Mouse (Mus musculus) retina, embryonic 14.5 days (tissue): ENCODE measurements at regions not wholly inside any gene's neighbourhood (a gene's known extent, or its start where the extent isn't known, plus 50 kb on each side); places are given as distances from the start of the nearest gene placed in this dataset.

Experiments
- DNase-seq: peaks from one replicate; pipeline ENCODE4 v3.0.0-alpha.2; 2015; ENCODE audit warnings: low spot score

DNA sequence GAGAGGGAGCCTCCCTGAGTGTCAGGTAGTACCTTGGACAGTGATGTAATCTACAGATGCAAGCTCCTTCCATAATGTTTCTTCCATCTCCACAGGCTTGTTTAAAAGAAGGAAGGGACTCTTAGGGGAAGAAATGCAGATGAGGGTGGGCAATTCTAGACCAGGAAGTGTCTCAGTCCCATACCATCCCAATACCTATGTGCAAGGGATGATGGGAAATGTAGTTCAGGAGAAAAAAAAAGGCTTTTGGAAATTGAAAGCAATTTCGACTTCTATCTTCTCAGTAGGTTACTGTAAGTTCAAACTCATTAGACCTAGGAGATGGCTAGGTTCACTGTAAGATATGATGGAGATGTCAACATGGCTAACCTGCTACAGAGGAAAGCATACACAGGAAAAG, 68.3 kb downstream of the Cd83 start:
- no peak for DNase-seq

DNA sequence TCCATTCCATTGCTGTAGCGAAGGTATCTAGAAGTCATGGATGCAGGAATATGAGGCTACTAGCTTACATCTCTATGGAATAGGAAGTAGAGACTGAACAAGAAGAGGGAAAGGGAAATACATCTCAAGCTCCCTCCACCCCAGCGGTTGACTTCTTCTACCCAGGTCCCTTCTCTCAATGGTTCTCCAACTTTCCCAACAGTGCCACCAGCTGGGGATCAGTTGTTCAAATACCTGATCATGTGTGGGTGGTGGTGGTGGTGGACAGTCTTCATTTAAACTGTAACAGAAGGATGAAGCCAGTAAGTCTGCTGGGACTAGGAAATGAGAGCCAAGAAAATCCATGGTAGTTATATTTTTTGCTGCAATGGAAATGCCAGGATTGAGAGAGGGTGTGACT, 70.4 kb downstream of the Cd83 start:
- no peak for DNase-seq

DNA sequence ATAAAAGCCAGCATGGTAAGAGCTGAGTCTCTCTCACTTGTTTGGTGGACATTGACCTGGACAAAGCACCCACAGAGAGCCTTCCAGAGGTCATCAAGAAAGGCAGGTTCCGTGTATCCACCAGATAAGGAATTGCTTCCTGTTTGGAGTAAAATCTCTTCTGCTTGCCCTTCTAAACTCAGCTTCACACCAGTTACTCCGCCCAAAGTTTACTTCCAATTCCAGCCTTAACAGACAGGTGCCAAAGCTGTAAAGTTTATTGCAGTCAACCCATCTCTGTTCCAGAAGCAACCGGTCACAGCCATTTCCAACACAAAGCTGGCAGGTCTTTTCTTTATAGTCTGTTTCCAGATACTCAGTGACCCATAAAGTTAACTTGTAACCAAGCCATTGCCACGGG, 76.4 kb downstream of the Cd83 start:
- DNase-seq: no peak

DNA sequence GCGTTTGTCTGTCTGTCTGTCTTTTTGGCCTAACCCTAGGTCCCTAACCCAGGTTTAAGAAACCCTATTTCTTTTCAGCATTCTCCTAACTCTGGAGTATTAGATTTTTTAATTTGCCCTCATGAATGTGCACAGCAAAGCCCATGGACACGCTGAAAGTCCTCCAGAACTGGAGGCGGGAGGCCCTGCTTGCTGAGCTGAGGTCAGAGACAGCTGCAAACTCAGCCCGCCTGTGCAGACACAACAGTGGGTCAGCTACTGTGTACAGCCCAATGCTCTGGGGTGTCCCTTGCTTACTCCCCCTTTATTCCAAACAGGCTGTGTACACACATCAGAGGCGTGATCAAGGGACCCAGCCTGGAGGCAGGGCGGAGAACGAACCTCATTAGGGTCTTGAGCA, 76.8 kb downstream of the Cd83 start:
- DNase-seq: no peak

DNA sequence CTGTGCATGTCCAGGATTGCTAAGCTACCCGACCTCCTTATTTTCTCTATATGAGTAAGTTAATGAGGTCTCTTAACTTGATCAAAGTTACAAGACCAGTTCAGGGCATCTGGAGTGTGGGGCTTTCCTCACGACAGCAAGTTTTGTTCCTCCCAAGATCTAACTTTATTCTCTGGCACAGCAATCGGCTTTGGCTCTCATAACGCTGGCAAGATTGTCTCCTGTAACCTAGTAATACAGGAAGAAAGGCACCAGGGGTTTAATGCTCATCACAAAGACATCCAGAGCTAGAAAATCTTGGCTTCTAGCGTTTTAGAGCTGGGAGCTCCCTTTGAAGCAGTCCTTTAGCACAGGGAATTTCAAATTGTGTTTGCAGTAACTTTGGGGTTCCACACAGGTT, 77.5 kb downstream of the Cd83 start:
- no peak for DNase-seq

DNA sequence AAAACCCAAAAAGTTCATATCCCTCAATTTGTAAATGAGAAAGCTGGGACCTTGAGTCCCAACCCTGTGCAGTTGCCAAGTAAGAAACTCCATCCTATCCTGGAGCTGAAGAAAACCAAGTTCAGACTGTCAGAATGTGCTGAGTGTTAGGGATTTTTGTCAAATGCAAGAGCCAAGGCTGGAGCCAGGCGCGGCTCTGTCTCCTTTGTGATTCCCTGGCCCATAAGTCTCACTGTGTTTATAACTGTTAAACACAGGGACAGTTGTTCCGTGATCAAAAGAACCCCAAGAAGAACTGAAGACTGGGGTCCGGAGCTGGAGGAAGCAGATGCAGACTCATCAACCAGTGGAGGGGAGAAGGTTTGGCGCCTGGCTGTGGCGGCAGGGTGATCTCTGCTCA, 78.0 kb downstream of the Cd83 start:
- DNase-seq: no peak

DNA sequence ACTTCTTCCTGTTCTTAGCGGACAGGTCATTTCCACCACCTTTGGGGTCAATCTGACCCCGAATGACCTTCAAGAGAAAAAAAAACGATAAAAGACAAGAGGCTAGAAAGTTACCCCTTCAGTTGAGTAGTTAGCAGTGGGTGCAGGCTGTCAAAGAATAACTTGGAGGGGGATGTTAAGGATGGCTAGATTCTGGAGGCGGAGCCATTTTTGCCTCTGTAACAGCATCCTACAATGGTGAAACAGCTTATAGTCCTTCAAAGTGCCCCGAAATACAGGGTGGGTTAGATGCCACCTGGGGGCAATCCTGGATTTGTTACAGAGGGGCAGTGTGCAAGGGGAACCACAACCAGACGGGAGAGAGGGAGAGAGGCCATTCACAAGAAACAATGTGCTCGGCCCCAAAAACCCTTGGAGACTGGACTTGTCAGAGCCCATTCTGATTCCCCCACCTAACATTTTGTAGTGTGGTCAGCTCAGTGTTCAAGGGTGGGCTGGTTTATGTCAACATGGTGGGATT, 79.1 kb downstream of the Cd83 start:
- DNase-seq: no peak

DNA sequence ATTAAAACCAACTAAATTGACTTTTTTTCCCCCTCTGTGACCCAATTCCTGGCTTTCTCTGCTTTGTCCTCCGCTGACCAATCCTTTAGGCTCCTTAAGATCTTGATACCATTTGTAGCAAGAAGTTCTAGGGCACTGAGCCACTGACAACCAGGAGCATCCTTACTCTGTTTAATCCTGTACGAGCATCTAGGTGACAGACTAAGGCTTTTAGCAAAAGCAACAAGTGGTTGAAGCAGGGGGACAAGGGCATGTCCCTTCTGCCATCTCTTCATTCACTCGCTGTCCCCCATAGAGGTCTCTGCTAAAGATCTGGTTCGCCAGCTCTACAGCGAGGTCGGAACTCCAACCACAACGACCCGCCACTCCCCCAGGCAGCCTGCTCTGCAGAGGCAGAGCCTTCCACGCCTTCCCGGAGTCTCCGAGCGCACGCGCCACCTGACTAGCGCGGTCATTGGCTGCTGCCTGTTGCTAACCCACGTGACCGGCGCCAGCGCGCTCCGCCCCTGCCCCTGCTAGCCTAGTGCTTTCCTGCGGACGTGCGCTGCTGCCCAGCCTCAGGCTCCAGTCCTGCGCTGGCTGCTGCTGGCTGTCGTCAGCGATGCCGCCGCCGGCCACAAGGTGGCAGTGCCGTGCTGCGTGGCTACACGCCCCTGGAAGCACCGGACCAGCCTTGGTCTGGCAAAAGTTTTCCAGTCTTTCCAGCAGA, 79.7 kb downstream of the Cd83 start:
- DNase-seq: peak; percentile 99

DNA sequence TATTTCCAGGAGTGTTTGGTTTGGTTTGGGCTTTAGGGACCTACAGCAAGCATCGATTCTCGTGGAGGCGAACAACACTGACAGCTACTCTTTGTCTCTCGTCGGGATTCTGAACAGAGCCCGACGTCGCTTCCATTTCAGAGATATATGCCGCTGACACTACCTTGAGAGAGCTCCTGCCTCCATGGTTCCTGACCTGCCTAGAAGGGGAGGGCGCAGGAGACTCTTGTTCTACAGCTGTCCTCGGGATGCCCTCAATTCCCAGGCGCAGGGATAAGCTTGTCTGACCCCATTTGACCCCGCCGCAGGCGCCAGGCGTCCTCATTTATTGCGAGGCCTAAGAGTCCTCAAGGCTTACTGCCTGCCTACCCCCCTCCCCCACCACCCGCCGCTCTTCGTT, 80.5 kb downstream of the Cd83 start:
- DNase-seq: peak; percentile 78

DNA sequence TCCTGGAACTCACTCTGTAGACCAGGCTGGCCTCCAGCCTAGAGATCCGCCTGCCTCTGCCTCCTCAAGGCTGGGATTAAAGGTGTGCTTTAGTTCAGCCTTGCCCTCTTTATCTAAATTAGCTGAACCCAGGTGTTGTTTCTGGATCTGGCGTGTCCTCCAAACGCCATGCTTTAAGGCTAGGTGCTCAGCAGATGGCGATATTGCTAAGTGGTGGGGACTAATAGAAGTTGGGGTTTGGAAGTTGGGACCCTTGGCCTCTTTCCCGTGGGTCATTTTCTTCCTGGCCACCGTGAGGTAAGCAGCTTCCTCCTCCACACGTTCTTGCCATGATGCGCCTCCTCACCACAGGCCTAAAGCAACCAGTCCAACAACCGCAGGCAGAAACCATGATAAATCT, 91.3 kb downstream of the Cd83 start:
- DNase-seq: no peak

DNA sequence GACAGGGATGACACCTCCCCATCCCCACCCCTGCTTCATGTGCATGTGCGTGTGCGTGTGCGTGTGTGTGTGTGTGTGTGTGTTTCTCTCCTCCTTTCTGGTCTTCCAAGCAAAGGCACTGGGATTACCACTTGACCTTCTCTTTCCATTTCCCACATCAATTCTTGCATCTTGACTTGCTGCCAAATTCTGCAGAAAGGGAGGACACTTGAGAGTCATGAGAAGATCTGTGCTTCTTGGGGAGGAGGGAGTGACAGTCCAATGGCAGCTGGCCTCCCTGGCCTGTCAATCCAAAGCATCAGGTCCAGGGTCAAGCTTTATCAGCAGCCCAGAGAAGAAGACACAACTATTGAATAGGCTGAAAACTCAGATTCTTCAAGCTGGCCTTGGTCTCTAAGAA, 102.7 kb downstream of the Cd83 start:
- DNase-seq: no peak

DNA sequence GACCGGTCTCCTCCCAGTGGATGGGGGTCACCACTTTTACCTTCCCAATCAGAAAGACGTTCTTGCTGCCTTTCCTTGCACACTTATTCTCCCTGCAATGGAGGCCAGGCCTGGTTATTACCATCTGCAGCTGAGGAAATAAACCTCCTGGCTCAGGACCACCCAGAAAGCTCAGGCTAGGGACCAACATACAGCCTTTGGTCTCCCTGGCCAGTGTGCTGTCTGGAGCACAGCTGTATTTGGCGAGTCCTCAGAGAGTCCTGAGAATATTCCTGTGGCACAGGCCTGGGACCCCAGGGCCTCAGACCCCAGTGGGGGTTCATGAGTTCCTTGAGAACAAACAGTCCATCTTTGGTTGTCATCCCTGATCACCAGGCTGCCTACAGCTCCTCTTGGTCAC, 107.4 kb downstream of the Cd83 start:
- DNase-seq: no peak

DNA sequence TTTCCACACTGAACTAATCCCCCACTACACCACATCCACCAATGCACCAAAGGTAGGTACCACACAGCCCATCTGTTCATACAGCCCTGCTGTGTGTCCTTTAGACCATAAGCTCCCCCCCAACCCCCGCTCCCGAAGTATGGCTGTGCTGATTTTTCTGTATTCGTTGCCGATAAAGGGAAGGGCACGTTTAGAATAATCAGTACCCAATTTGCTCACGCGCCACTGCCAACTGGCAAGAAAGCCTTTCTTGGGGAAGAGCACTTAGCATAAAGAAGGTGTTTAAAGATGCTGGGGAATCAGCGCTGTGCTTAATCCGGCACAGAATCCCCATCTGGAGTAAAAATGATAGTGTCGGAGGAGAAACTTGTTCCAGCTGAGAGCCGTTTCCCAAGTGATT, 111.4 kb downstream of the Cd83 start:
- DNase-seq: no peak

DNA sequence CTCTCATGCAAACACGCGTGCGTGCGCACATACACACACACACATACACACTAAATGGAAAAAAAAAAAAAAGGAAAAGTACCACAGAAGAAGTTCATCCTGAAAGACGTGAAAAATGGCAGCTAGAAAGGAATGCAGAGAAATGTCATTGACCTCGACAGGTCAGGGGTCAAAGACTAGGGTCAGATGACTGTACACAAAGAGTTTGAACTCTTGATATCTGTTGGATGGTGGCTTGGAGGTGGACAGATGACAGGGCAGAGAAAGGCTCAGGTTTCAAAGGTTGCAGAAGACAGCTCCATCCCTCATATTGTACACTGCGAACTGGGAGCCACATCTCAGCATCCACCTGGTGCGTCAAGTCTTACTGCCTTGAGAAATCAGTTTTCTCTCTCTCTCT, 112.5 kb downstream of the Cd83 start:
- no peak for DNase-seq

DNA sequence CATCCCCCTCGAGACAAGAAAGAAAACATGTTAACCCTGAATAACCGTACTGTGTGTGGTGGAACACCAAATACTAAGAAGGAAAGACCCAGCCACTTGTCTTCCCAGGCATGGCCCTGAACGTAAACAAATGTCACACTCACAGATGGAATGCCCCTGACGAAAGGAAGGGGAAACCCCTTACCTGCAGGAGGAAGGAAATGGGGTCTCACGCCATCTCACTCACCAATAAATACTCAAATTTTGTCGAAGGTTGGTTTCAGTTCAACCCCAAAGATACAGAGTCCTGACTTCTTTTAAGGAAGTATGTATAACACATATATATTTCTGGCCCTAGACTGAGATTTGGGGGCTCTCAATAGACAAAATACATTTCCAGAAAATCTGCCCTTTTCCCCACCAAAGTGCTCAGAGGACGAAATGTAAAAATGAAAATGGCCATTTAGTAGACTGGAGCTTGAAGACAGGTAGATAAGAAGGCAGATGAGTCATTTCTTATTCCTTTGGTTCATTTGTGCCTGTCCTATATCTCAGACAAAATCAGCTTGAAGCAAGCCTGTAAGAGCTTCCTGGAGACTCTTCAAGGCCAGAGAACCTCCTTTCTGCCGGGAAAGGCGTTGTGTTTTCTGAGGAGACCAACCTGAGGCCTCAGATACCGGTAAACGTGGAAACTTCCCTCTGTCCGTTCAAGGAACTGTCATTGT, 114.1 kb downstream of the Cd83 start:
- no peak for DNase-seq

DNA sequence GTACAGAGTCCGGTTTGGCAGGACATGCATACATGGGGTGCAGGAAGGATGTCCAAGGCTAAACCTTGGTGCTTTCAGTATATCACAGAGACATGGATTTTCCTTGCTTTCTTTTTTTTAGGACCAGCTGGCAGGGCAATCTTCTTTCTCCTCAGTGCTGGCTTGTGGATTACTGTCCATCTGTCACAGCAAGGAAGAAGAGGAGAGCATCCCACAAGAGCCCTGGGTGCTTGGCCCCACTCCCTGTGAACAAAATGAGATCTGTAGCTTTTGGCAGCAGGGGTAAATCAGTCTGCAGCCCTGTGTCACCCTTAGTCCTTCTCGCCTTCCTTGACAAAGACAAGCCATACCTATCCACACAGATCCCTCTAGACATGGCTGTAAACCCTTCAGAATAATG, 115.5 kb downstream of the Cd83 start:
- no peak for DNase-seq

DNA sequence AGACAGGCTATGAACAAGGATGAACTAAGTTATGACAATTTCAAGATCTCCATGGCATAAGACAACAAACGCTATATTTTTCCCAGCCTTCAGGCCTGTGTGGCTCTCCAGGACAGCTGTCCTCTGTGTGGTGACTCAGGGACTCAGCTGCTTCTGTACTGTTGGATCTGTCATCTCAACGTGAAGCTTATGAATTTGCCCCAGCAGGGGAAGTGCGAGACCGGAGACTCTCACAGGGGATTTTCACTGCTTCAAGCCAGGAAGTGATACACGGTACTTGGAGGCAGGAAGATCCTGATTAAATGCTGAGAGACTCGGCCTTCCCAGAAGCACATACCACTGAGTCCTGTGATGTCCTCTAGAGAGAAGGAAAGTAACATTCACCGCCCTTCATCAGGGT, 116.2 kb downstream of the Cd83 start:
- DNase-seq: no peak

DNA sequence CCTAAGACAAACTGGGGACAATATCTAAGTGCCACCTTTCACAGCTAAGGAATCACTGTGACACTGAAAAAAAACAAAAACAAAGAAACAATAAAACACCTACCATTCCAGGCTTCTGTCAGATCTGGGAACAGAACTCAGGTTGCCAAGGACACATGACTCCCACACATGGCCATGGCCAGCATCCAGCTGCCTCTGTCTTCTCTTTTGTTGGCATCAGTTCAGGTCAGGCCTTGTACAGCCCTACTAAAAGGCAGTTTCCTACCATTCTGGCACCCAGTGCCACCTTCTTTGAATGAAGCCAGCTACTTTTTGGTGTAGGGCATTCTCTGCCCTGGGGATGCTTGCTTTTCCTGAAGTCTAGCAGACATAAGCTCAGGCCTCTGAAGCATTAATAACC, 118.8 kb downstream of the Cd83 start:
- no peak for DNase-seq

DNA sequence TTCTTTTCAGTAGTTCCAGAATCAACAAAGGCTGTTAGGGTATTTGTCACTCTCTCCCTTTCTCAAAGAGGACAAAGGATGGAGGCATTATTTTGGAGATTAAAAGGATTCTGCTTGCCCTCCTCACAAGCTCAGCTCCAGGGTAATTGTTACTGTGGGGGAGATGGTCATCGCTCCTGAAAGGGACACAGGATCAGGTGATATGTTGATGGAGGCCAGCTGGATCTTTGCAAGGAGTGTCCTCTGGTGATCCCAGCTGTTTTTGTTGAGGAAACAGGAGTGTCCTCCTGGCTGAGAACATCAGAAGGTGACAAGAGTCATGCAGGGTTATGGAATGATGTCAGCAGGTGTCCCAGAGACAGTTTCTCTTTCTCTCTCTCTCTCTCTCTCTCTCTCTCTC, 119.7 kb downstream of the Cd83 start:
- no peak for DNase-seq

DNA sequence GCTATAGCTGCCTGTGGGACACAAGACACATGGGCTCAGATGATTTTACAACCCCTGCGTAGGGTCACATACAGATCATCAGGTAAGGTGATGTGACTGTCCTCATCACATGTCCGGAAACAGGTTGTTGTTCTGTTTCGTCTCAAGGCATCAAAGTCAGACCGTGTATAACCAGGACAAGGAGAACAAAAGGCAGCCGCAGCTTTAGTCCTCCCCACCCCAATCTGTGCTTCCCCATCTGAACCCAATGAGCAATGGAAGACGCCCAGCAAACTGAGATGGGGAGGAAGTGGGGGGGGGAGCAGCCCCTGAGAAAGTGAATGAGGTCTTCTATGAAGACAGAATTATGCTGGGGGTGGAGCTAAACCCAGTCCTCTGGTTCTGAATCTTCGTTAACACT, 121.7 kb downstream of the Cd83 start:
- DNase-seq: no peak

DNA sequence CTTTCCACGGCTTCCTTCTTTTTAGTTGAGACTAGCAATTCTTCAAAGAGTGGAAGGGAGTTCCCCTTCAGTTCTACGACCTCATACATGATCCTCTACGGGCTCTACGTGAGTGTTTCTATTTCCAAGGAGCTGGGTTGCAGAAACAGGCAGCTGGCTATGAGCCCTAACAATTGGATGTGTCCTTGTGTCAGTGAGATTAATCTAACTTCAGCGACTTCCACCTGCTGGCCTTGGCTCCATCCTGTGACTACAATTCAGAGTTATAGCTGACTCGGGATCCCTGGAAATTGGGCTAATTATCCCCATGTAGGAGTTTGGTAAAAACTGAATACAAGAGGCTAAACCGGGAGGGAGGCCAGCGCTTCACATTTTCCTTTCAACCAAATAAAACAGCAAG, 122.8 kb downstream of the Cd83 start:
- no peak for DNase-seq

DNA sequence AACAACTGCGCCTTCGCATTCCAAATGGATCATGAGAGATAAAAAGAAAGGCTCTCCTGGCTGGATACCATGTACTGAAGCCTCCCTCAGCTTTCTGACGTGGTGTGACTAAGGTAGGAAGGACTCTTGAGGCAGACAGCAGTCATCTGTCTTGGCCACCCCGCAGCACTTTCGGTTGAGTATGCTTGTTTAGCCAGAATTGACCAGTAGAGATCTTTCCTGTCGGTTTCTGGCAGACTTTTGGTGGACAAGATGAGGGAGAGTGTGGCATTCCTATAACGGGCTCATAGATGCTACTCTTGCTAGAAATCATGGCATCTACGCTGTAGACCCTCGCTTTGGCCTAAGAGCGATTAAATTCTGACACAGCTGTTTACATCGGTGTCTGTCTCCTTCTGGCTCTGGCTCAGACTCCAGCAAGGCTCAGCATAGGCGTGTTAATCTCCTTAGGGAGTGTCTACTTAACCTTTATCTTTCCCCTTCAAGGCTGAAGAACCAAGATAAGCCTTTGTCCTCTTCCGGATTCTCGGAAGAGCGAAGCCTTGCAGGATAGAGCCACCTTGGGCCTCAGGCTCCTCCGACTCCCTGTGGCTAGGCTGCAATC, 123.6 kb downstream of the Cd83 start:
- peak; percentile 18 for DNase-seq

DNA sequence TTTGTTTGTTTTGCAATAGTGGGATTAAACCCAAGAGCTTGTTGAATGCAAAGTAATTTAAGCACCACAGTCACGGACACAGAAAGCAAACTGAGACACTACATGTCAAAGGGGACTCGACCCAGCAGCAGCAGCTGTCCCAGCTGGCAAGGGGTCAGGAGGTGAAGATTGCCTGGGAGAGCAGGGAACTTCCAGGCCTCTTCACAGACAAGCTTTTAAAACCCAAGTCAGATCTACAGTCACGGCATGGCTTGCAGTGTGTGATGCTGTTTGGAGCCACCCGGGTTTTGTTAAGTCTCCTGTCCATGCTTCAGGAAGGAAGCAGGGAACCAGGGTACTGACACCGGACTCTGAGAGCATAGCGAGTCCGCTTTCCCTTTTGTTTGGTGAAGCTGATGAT, 125.4 kb downstream of the Cd83 start:
- DNase-seq: no peak

DNA sequence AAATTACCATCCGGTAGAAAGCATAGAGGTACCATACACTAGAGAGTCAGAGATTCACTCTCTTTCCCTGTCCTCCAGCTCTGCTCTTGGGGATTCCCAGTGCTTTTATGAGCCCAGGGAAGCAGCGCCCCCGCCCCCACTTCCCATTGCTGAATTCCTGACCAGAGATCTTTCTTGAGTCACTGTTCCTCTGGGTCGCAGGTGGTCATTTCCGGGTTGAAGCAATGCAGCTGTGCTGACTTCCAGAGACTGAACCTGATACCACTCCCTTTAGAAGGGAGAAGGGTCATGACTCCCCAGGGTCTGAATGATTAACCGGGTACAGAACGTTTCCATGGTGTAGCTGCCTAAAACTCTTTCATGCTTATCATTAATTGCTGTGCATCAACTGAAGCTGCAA, 128.9 kb downstream of the Cd83 start:
- DNase-seq: no peak
